Mouse (Mus musculus) forebrain, embryonic 11.5 days (tissue): ENCODE data around the gene Rpl31. TPM values are rescaled to one million over a fixed set of nuclear protein-coding genes. Genes with fewer than 3 reads are reported as not detected.

ENCODE experiments used
- ATAC-seq: fragments of 200-750 bp; cut with Nextera tagmentation; replicated peaks from 2 replicates; pipeline ENCODE4 v1.8.0; 2017; ENCODE audit warnings: moderate TSS enrichment; ENCODE audit not compliant: low FRiP score
- DNase-seq: peaks from one replicate; pipeline ENCODE4 v3.0.0-alpha.2; 2017; ENCODE audit warnings: low spot score
- H3K27ac ChIP-seq: fragments of 300-500 bp; sonication (generic); 2 replicates; pipeline ENCODE4 v1.5.1; 2014; ENCODE audit warnings: low read depth, low read length
- H3K27me3 ChIP-seq: fragments of 300-500 bp; sonication (generic); 2 replicates; pipeline ENCODE4 v1.6.1; 2014; ENCODE audit warnings: mild to moderate bottlenecking, low read length, mixed read lengths; ENCODE audit not compliant: control insufficient read depth, insufficient read depth
- H3K36me3 ChIP-seq: fragments of 300-500 bp; sonication (generic); 2 replicates; pipeline ENCODE4 v1.6.1; 2014; ENCODE audit warnings: mild to moderate bottlenecking, low read length, moderate library complexity, mixed read lengths; ENCODE audit not compliant: control insufficient read depth, insufficient read depth
- H3K4me1 ChIP-seq: fragments of 300-500 bp; sonication (generic); replicated peaks from 2 replicates; pipeline ENCODE4 v1.6.1; 2014; ENCODE audit warnings: low read length, mixed read lengths; ENCODE audit not compliant: control insufficient read depth, insufficient read depth
- H3K4me2 ChIP-seq: fragments of 300-500 bp; sonication (generic); 2 replicates; pipeline ENCODE4 v1.6.1; 2014; ENCODE audit warnings: low read depth, mild to moderate bottlenecking, low read length, moderate library complexity, mixed read lengths; ENCODE audit not compliant: severe bottlenecking
- H3K4me3 ChIP-seq: fragments of 300-500 bp; sonication (generic); 2 replicates; pipeline ENCODE4 v1.5.1; 2014; ENCODE audit warnings: low read depth, low read length
- H3K9ac ChIP-seq: fragments of 300-500 bp; sonication (generic); 2 replicates; pipeline ENCODE4 v1.6.1; 2014; ENCODE audit warnings: low read length
- H3K9me3 ChIP-seq: fragments of 300-500 bp; sonication (generic); 2 replicates; pipeline ENCODE4 v1.6.1; 2016; ENCODE audit warnings: low read length, mixed read lengths; ENCODE audit not compliant: control insufficient read depth
- WGBS: fragments of 180-500 bp; shearing (Covaris S2); extraction: QIAGEN DNeasy Blood & Tissue Kit; methylation state at CpG from one replicate; pipeline ENCODE4 v1.1.7; 2014; 5-methylcytosine and 5-hydroxymethylcytosine counted together
- polyA plus RNA-seq: library from polyadenylated mRNA; unstranded; fragments of >200 nt; fragmentation: Nextera tagmentation; extraction: Ambion mirVana; gene quantifications from 2 replicates; pipeline ENCODE4 v1.2.1, GENCODE M21; 2014

Rpl31 gene
- polyA plus RNA-seq, 1 experiment from 2014 or later = 442 TPM

GRCm38 (mm10) chr1:39372220-39372843 is 4.7 kb downstream of the Rpl31 start:
- DNase-seq (no peak), ATAC-seq (no peak)
- H3K27me3 ChIP-seq = no peaks in the 10 kb centered on the region
- WGBS = 82% methylated on average over 8 of the region's 8 CpGs
- H3K27ac ChIP-seq = no peak overlapping the region
- no peaks in the 10 kb centered on the region for H3K9me3 ChIP-seq
- no peak overlapping the region for H3K4me2 ChIP-seq
- H3K4me1 ChIP-seq = peaks cover 5% of the 10 kb centered on the region
- no peak overlapping the region for H3K9ac ChIP-seq
- H3K36me3 ChIP-seq = peaks cover 18% of the 10 kb centered on the region; the same call in 1 of the 2 replicates
- no peak overlapping the region for H3K4me3 ChIP-seq

- no peak overlapping the region for H3K27ac ChIP-seq
- DNase-seq (peak; percentile 35), ATAC-seq (no peak)
- no peaks in the 10 kb centered on the region for H3K9me3 ChIP-seq
- H3K9ac ChIP-seq = no peak overlapping the region
- H3K27me3 ChIP-seq = no peaks in the 10 kb centered on the region
- H3K4me3 ChIP-seq = no peak overlapping the region
- peaks cover 5% of the 10 kb centered on the region for H3K4me1 ChIP-seq
- peaks cover 18% of the 10 kb centered on the region; the same call in 1 of the 2 replicates for H3K36me3 ChIP-seq
- no peak overlapping the region for H3K4me2 ChIP-seq
- 60% methylated on average over 4 of the region's 4 CpGs for WGBS
Measured at GRCm38 (mm10) chr1:39373378-39373777, 5.7 kb downstream of the Rpl31 start.

- peak; percentile 41 for DNase-seq
- Histone ChIP-seq H3K9me3 (no peaks in the 10 kb centered on the region), H3K4me3 (no peak overlapping the region), H3K4me1 (peaks cover 1% of the 10 kb centered on the region), H3K27ac (no peak overlapping the region), H3K36me3 (peaks cover 18% of the 10 kb centered on the region; the same call in 1 of the 2 replicates), H3K9ac (no peak overlapping the region), H3K27me3 (no peaks in the 10 kb centered on the region), H3K4me2 (no peak overlapping the region)
- 89% methylated on average over 5 of the region's 5 CpGs for WGBS
- ATAC-seq = no peak
Measured at GRCm38 (mm10) chr1:39374231-39374809, 6.7 kb downstream of the Rpl31 start.

- H3K27ac ChIP-seq = no peak overlapping the region
- no peak overlapping the region for H3K4me3 ChIP-seq
- no peak overlapping the region for H3K9ac ChIP-seq
- peak; percentile 44 for DNase-seq
- WGBS = 89% methylated on average over 7 of the region's 7 CpGs
- H3K4me2 ChIP-seq = no peak overlapping the region
- H3K36me3 ChIP-seq = peaks cover 13% of the 10 kb centered on the region; the same call in 1 of the 2 replicates
- no peaks in the 10 kb centered on the region for H3K9me3 ChIP-seq
- no peaks in the 10 kb centered on the region for H3K4me1 ChIP-seq
- H3K27me3 ChIP-seq = no peaks in the 10 kb centered on the region
- ATAC-seq = no peak
Measured at GRCm38 (mm10) chr1:39376121-39376520, 8.5 kb downstream of the Rpl31 start.

- Histone ChIP-seq H3K4me1 (no peaks in the 10 kb centered on the region), H3K9ac (no peak overlapping the region), H3K27me3 (no peaks in the 10 kb centered on the region), H3K9me3 (no peaks in the 10 kb centered on the region), H3K27ac (no peak overlapping the region), H3K36me3 (peaks cover 10% of the 10 kb centered on the region; the same call in 1 of the 2 replicates), H3K4me3 (no peak overlapping the region), H3K4me2 (no peak overlapping the region)
- ATAC-seq (no peak), DNase-seq (peak; percentile 50)
- 94% methylated on average over 9 of the region's 9 CpGs for WGBS
Measured at GRCm38 (mm10) chr1:39376726-39377240, 9.1 kb downstream of the Rpl31 start.

GRCm38 (mm10) chr1:39378540-39378939 is 10.9 kb downstream of the Rpl31 start:
- Histone ChIP-seq H3K9ac (no peak overlapping the region), H3K36me3 (no peaks in the 10 kb centered on the region; the same call in 1 of the 2 replicates), H3K4me2 (no peak overlapping the region), H3K4me1 (no peaks in the 10 kb centered on the region), H3K9me3 (no peaks in the 10 kb centered on the region), H3K27ac (no peak overlapping the region), H3K27me3 (no peaks in the 10 kb centered on the region), H3K4me3 (no peak overlapping the region)
- DNase-seq (no peak), ATAC-seq (no peak)
- 78% methylated on average over 1 of the region's 1 CpGs for WGBS

- Histone ChIP-seq H3K27me3 (no peaks in the 10 kb centered on the region), H3K36me3 (no peaks in the 10 kb centered on the region; the same call in 1 of the 2 replicates), H3K27ac (no peak overlapping the region), H3K9ac (no peak overlapping the region), H3K4me1 (no peaks in the 10 kb centered on the region), H3K9me3 (no peaks in the 10 kb centered on the region), H3K4me2 (no peak overlapping the region), H3K4me3 (no peak overlapping the region)
- ATAC-seq (no peak), DNase-seq (no peak)
- WGBS = 82% methylated on average over 5 of the region's 5 CpGs
Measured at GRCm38 (mm10) chr1:39379021-39379420, 11.4 kb downstream of the Rpl31 start.

GRCm38 (mm10) chr1:39381017-39381416 is 13.4 kb downstream of the Rpl31 start:
- no peaks in the 10 kb centered on the region for H3K9me3 ChIP-seq
- no peak overlapping the region for H3K4me3 ChIP-seq
- no peak overlapping the region for H3K9ac ChIP-seq
- H3K27me3 ChIP-seq = no peaks in the 10 kb centered on the region
- H3K4me1 ChIP-seq = no peaks in the 10 kb centered on the region
- H3K27ac ChIP-seq = no peak overlapping the region
- no peak overlapping the region for H3K4me2 ChIP-seq
- H3K36me3 ChIP-seq = no peaks in the 10 kb centered on the region; the same call in 1 of the 2 replicates
- DNase-seq (no peak), ATAC-seq (no peak)
- WGBS = 89% methylated on average over 9 of the region's 9 CpGs
